Mouse (Mus musculus): ENCODE measurements around the gene Cyp4f13. TPM values are rescaled to one million over a fixed set of nuclear protein-coding genes. Genes with fewer than 3 reads are reported as not detected.

Gene Cyp4f13
- polyA plus RNA-seq, 1 experiment from 2014 or later = 16.3 TPM

DNA sequence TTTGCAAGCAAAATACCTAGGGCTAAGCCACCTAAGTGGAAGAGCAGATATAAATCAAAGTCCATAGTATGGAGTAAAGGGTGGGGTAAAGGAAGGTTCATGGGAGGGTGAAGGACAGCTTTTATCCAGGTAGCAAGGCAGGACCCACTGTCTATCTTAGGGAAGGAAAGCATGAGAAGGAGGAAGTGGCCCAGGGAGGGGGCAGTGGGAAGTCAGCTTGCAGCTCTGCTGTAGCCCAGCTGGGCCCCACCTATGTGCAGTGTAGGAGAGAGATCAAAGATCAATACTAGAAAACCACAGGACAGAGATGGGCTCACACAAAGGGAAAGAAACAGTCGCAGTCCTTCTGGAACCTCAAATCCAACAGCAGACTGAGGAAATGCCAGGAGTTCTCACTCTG lies 31.1 kb downstream of the Cyp4f13 start:
- Histone ChIP-seq H3K27me3 (ENCODE audit: insufficient read depth, low read length) (no peaks in the 10 kb centered on the region), H3K4me2 (replicated peaks; ENCODE audit: low read depth, low read length) (no peak overlapping the region), H3K27ac (ENCODE audit: low read length) (no peak overlapping the region), H3K9ac (replicated peaks; ENCODE audit: low read length) (no peak overlapping the region), H3K4me3 (ENCODE audit: low read length) (no peak overlapping the region), H3K36me3 (ENCODE audit: insufficient read depth, low read length) (no peaks in the 10 kb centered on the region), H3K9me3 (ENCODE audit: low read length) (peaks cover 2% of the 10 kb centered on the region; the same call in 1 of the 2 replicates), H3K4me1 (ENCODE audit: insufficient read depth, low read length) (no peaks in the 10 kb centered on the region)
- ATAC-seq (ENCODE audit: low FRiP score, low TSS enrichment) = no peak
- WGBS = 67% methylated on average over 1 of the region's 1 CpGs

DNA sequence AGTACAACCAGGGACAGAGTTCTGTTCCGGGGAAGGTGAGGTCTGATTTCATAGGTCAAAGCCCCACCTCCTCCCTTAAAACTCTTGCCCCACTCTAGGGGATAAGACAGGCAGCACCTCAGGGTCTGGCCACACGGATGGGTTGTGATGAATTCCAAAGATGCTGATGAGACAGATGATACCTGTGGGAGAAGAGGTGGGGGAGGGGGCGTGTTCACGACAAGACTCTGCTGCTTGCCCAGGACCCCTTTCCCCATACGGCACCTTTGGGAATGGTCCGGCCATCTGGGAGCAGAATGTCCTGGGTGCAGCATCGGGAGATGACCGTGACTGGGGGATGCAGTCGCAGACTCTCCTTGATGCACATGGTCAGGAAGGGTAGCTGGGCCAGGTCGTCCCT lies 41.0 kb downstream of the Cyp4f13 start:
- H3K27me3 ChIP-seq (ENCODE audit: insufficient read depth, low read length) = no peaks in the 10 kb centered on the region; the same call in 1 of the 2 replicates
- no peak overlapping the region for H3K4me3 ChIP-seq (ENCODE audit: low read length)
- 65% methylated on average over 10 of the region's 10 CpGs for WGBS
- no peaks in the 10 kb centered on the region for H3K36me3 ChIP-seq (ENCODE audit: insufficient read depth, low read length)
- no peak for ATAC-seq (ENCODE audit: low FRiP score, low TSS enrichment)
- H3K27ac ChIP-seq (ENCODE audit: low read length) = no peak overlapping the region
- no peaks in the 10 kb centered on the region for H3K9me3 ChIP-seq (ENCODE audit: low read length)
- H3K9ac ChIP-seq (replicated peaks; ENCODE audit: low read length) = no peak overlapping the region
- no peak overlapping the region for H3K4me2 ChIP-seq (replicated peaks; ENCODE audit: low read depth, low read length)
- no peaks in the 10 kb centered on the region for H3K4me1 ChIP-seq (ENCODE audit: insufficient read depth, low read length)

DNA sequence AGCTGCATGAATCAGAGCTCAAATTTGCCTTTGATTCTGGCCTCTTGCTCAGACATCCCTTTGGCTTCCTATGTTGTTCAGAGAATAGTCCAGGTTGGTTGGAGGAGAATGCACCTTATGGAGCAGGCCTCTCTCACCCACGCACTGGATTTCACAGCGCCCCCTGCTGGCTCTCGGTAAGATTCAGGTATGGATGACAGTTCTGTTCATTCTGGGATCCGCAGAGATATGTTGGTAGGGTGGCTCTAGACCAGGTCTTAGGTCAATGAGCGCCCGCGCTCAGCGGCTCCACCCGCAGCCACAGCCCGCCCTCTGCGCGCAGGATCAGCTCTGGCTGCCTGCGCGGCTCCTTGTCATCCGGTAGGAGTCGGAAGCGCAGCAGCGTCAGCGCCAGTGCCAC lies 42.0 kb downstream of the Cyp4f13 start:
- Histone ChIP-seq H3K4me3 (ENCODE audit: low read length) (no peak overlapping the region; the same call in 1 of the 2 replicates), H3K27me3 (ENCODE audit: insufficient read depth, low read length) (no peaks in the 10 kb centered on the region; the same call in 1 of the 2 replicates), H3K9me3 (ENCODE audit: low read length) (no peaks in the 10 kb centered on the region), H3K4me1 (ENCODE audit: insufficient read depth, low read length) (no peaks in the 10 kb centered on the region), H3K27ac (ENCODE audit: low read length) (no peak overlapping the region), H3K36me3 (ENCODE audit: insufficient read depth, low read length) (no peaks in the 10 kb centered on the region), H3K9ac (replicated peaks; ENCODE audit: low read length) (no peak overlapping the region), H3K4me2 (replicated peaks; ENCODE audit: low read depth, low read length) (peak overlapping the region; percentile 35)
- 12% methylated on average over 19 of the region's 19 CpGs for WGBS
- no peak for ATAC-seq (ENCODE audit: low FRiP score, low TSS enrichment)

DNA sequence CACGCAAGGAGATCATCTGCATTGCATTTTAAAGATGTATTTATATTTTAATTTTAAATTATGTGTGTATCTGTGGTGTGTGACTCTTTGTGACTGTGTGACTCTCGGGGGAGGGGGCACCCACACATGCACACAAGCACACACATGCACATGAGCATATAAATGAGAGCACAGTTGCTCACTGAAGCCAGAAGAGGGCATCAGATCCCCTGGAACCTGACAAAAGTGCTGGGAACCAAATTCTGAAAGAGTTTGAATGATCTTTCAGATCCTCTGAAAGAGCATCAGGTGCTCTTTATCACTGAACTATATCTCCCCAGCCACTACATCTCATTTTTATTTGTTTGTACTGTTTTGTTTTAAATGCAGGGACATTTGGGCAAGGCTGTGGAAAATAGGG lies 42.8 kb downstream of the Cyp4f13 start:
- H3K27ac ChIP-seq (ENCODE audit: low read length) = no peak overlapping the region
- H3K27me3 ChIP-seq (ENCODE audit: insufficient read depth, low read length) = no peaks in the 10 kb centered on the region; the same call in 1 of the 2 replicates
- no peak overlapping the region for H3K4me3 ChIP-seq (ENCODE audit: low read length)
- no peaks in the 10 kb centered on the region for H3K4me1 ChIP-seq (ENCODE audit: insufficient read depth, low read length)
- H3K4me2 ChIP-seq (replicated peaks; ENCODE audit: low read depth, low read length) = no peak overlapping the region
- ATAC-seq (ENCODE audit: low FRiP score, low TSS enrichment) = no peak
- WGBS = 66% methylated on average over 2 of the region's 2 CpGs
- no peaks in the 10 kb centered on the region for H3K9me3 ChIP-seq (ENCODE audit: low read length)
- no peaks in the 10 kb centered on the region for H3K36me3 ChIP-seq (ENCODE audit: insufficient read depth, low read length)
- no peak overlapping the region for H3K9ac ChIP-seq (replicated peaks; ENCODE audit: low read length)

DNA sequence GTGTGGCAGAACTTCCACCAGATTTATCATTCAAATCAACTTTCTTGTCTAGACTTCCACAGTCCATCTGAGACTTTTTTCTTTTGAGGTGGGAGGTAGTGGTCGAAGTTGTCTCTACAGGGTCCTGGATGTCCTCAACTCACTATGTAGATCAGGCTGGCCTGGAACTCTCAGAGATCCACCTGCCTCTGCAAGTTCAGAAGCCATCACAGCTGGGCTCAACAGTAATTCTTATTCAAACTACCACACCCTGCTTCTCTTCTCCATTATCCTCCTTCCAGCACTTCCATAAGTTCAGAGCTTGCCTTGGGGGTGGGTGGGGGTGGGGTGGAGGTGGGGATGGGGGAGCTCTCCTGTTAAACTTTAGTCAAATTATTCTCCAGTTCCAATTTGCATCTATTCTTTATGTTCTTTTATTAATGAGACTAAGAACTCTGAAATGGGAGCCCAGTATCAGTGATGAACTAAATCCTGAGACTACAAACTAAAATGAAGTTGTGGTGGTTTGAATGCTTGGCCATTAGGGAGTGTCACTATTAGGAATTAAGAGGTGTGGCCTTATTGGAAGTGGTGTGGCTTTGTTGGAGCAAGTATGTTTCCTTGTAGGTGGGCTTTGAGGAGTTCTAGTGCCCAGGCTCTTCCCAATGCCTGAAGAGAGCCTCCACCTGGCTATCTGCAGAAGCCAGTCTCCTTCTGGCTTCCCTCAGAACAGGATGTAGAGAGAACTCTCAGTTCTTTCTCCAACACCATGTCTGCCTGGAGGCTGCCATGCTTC lies 45.3 kb downstream of the Cyp4f13 start:
- Histone ChIP-seq H3K36me3 (ENCODE audit: insufficient read depth, low read length) (no peaks in the 10 kb centered on the region), H3K4me3 (ENCODE audit: low read length) (no peak overlapping the region), H3K9me3 (ENCODE audit: low read length) (no peaks in the 10 kb centered on the region), H3K4me2 (replicated peaks; ENCODE audit: low read depth, low read length) (no peak overlapping the region), H3K4me1 (ENCODE audit: insufficient read depth, low read length) (no peaks in the 10 kb centered on the region), H3K27ac (ENCODE audit: low read length) (no peak overlapping the region), H3K27me3 (ENCODE audit: insufficient read depth, low read length) (no peaks in the 10 kb centered on the region; the same call in 1 of the 2 replicates), H3K9ac (replicated peaks; ENCODE audit: low read length) (no peak overlapping the region)
- no peak for ATAC-seq (ENCODE audit: low FRiP score, low TSS enrichment)
- WGBS = 78% methylated on average over 1 of the region's 1 CpGs

DNA sequence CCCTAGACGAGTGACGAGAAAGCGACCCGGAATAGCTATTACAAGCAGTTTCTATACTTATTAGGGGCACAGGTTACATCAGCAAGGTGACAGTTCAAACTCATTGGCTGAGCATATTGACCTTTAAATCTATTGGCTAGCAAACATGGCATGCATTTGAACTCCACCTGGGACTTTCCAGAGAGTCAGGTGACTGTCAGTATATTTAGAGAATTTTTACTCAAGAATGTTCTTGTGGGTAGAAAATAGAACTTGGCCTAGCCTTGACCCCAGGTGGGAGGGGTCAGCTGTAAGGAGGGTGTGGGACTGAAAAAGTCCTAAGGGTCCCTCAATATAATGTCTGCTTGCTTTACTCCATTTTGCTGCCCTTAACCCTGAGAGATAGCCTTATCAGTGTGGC lies 51.8 kb downstream of the Cyp4f13 start:
- peaks cover 5% of the 10 kb centered on the region for H3K4me1 ChIP-seq (ENCODE audit: insufficient read depth, low read length)
- no peaks in the 10 kb centered on the region for H3K27me3 ChIP-seq (ENCODE audit: insufficient read depth, low read length)
- H3K36me3 ChIP-seq (ENCODE audit: insufficient read depth, low read length) = no peaks in the 10 kb centered on the region
- no peak overlapping the region for H3K9ac ChIP-seq (replicated peaks; ENCODE audit: low read length)
- no peak overlapping the region for H3K4me2 ChIP-seq (replicated peaks; ENCODE audit: low read depth, low read length)
- H3K4me3 ChIP-seq (ENCODE audit: low read length) = no peak overlapping the region
- WGBS = 85% methylated on average over 4 of the region's 4 CpGs
- H3K9me3 ChIP-seq (ENCODE audit: low read length) = no peaks in the 10 kb centered on the region
- ATAC-seq (ENCODE audit: low FRiP score, low TSS enrichment) = no peak
- H3K27ac ChIP-seq (ENCODE audit: low read length) = no peak overlapping the region

DNA sequence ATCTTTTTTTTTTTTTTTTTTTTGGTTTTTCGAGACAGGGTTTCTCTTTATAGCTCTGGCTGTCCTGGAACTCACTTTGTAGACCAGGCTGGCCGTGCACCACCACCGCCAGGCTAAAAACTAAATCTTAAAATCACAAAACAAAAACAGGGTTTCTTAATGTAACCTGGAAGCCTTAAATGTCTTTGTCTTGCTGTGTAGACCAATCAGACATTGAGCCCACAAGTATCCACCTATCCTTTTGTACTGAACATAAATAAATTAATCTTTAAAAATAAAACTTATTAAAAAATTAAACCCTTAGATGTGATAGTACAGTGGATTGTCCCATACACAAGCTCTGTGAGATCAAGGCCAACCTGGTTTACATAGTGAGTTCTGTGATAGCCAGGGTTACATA lies 53.3 kb downstream of the Cyp4f13 start:
- no peak overlapping the region for H3K4me3 ChIP-seq (ENCODE audit: low read length)
- H3K9ac ChIP-seq (replicated peaks; ENCODE audit: low read length) = no peak overlapping the region
- no peak overlapping the region for H3K4me2 ChIP-seq (replicated peaks; ENCODE audit: low read depth, low read length)
- WGBS = 79% methylated on average over 3 of the region's 3 CpGs
- peaks cover 12% of the 10 kb centered on the region for H3K4me1 ChIP-seq (ENCODE audit: insufficient read depth, low read length)
- H3K36me3 ChIP-seq (ENCODE audit: insufficient read depth, low read length) = no peaks in the 10 kb centered on the region
- ATAC-seq (ENCODE audit: low FRiP score, low TSS enrichment) = no peak
- no peaks in the 10 kb centered on the region for H3K9me3 ChIP-seq (ENCODE audit: low read length)
- H3K27ac ChIP-seq (ENCODE audit: low read length) = no peak overlapping the region
- H3K27me3 ChIP-seq (ENCODE audit: insufficient read depth, low read length) = no peaks in the 10 kb centered on the region

DNA sequence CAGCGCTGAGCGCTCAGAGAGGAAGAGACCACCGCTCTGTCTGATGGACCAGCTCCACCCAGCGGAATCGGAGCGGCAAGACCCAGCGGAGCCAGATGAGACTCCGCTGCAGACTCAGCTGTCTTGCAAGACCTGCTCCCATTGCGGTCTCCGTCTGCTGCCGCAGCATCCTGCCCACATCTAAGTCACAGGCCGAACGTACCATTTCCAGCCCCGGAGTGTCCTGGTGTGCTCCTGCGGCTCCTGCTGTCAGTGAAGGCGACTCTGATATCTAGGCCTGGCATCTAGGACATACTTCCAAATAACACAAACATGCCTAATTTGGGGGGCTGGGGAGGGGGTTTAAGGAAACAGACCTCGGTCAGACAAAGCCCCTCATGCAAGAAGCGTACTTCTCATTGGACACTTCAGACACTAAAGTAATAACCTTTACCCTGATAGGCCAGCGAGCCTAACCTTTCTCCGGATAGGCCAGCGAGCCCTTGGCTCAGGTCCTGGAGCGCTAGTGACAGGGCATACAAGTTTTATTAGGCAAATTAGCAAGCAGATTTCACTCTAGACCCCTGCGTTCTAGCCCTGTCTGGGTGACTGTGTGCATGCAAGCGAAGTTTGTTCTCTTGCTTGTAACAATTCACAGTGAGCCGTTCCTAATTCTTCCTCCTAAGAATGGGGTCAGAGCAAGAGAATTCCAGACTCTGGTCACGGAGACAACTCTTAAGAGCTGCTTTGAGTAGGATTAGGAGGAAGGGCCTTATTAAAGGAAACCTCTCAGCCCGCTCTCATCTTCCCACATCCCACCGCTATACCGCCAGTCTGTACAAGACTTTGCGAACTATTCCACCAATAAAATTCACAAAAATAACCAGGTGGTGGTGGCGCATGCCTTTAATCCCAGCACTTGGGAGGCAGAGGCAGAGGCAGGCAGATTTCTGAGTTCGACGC lies 55.7 kb downstream of the Cyp4f13 start, which contains the start of gene Zfp870:
Gene Zfp870, minus strand, starts transcription at position 404 of the 942 bp plus-strand sequence.
- no peaks in the 10 kb centered on the region for H3K9me3 ChIP-seq (ENCODE audit: low read length)
- H3K36me3 ChIP-seq (ENCODE audit: insufficient read depth, low read length) = peaks cover 4% of the 10 kb centered on the region; the same call in 1 of the 2 replicates
- peak; percentile 99 for ATAC-seq (ENCODE audit: low FRiP score, low TSS enrichment)
- peaks cover 12% of the 10 kb centered on the region for H3K4me1 ChIP-seq (ENCODE audit: insufficient read depth, low read length)
- WGBS = 14% methylated on average over 33 of the region's 33 CpGs
- peak within 1 kb of the TSS; percentile 85 for H3K9ac ChIP-seq (replicated peaks; ENCODE audit: low read length)
- H3K27ac ChIP-seq (ENCODE audit: low read length) = peak within 1 kb of the TSS; percentile 86
- no peaks in the 10 kb centered on the region for H3K27me3 ChIP-seq (ENCODE audit: insufficient read depth, low read length)
- H3K4me3 ChIP-seq (ENCODE audit: low read length) = peak within 1 kb of the TSS; percentile 74
- H3K4me2 ChIP-seq (replicated peaks; ENCODE audit: low read depth, low read length) = peak within 1 kb of the TSS; percentile 78

DNA sequence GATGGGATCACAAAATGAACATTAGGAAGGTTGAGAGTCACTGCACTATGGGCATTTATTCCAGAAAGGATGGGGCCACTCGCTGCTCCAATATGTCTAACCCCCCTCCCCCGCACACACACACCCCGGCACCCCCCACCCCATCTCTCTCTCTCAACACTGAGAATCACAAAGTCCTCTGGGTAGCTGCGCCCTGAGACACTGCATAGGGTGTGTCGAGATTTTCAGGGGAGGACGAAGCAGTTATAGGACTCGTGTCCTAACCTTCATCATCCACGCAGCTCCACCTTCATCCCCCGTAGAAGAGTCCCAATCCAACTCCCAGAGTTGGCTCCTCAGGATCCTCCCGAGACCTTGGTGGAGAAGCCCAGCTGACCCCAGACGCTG lies 56.4 kb downstream of the Cyp4f13 start:
- 2% methylated on average over 11 of the region's 11 CpGs for WGBS
- H3K4me2 ChIP-seq (replicated peaks; ENCODE audit: low read depth, low read length) = peak overlapping the region; percentile 78
- peak; percentile 35 for ATAC-seq (ENCODE audit: low FRiP score, low TSS enrichment)
- H3K9ac ChIP-seq (replicated peaks; ENCODE audit: low read length) = peak overlapping the region; percentile 85
- H3K9me3 ChIP-seq (ENCODE audit: low read length) = no peaks in the 10 kb centered on the region
- H3K36me3 ChIP-seq (ENCODE audit: insufficient read depth, low read length) = peaks cover 4% of the 10 kb centered on the region; the same call in 1 of the 2 replicates
- H3K4me3 ChIP-seq (ENCODE audit: low read length) = peak overlapping the region; percentile 74
- peaks cover 12% of the 10 kb centered on the region for H3K4me1 ChIP-seq (ENCODE audit: insufficient read depth, low read length)
- H3K27ac ChIP-seq (ENCODE audit: low read length) = peak overlapping the region; percentile 86
- H3K27me3 ChIP-seq (ENCODE audit: insufficient read depth, low read length) = no peaks in the 10 kb centered on the region

Measured in kidney, embryonic 16.5 days (tissue).